Mouse (Mus musculus) heart, embryonic 16.5 days (tissue): ENCODE results near the gene Wipf2. TPM values are rescaled to one million over a fixed set of nuclear protein-coding genes. Genes with fewer than 3 reads are reported as not detected.

ENCODE experiments used
- ATAC-seq: fragments of 200-750 bp; cut with Nextera tagmentation; replicated peaks from 2 replicates; pipeline ENCODE4 v1.8.0; 2017; ENCODE audit warnings: moderate number of reproducible peaks; ENCODE audit not compliant: insufficient read depth, low FRiP score; ENCODE audit errors: extremely low read depth
- H3K27ac ChIP-seq: fragments of 300-500 bp; sonication (generic); 2 replicates; pipeline ENCODE4 v1.5.1; 2014; ENCODE audit warnings: mild to moderate bottlenecking, low read length, control low read depth, moderate library complexity
- H3K27me3 ChIP-seq: fragments of 300-500 bp; sonication (generic); 2 replicates; pipeline ENCODE4 v1.6.1; 2014; ENCODE audit warnings: low read length, mixed read lengths; ENCODE audit not compliant: control insufficient read depth, insufficient read depth
- H3K36me3 ChIP-seq: fragments of 300-500 bp; sonication (generic); 2 replicates; pipeline ENCODE4 v1.6.1; 2014; ENCODE audit not compliant: control insufficient read depth, insufficient read depth
- H3K4me1 ChIP-seq: fragments of 300-500 bp; sonication (generic); 2 replicates; pipeline ENCODE4 v1.6.1; 2014; ENCODE audit warnings: low read length, mixed read lengths; ENCODE audit not compliant: control insufficient read depth, insufficient read depth
- H3K4me2 ChIP-seq: fragments of 300-500 bp; sonication (generic); 2 replicates; pipeline ENCODE4 v1.6.1; 2014; ENCODE audit warnings: low read depth, mild to moderate bottlenecking, control low read depth, low read length
- H3K4me3 ChIP-seq: fragments of 300-500 bp; sonication (generic); 2 replicates; pipeline ENCODE4 v1.5.1; 2014; ENCODE audit warnings: mild to moderate bottlenecking, control low read depth, low read length
- H3K9ac ChIP-seq: fragments of 300-500 bp; sonication (generic); 2 replicates; pipeline ENCODE4 v1.6.1; 2014; ENCODE audit warnings: low read length, control low read depth
- H3K9me3 ChIP-seq: fragments of 300-500 bp; sonication (generic); replicated peaks from 2 replicates; pipeline ENCODE4 v1.6.1; 2016; ENCODE audit warnings: low read length; ENCODE audit not compliant: control insufficient read depth
- WGBS: fragments of 180-500 bp; shearing (Covaris S2); extraction: QIAGEN DNeasy Blood & Tissue Kit; methylation state at CpG from one replicate; pipeline ENCODE4 v1.1.7; 2014; 5-methylcytosine and 5-hydroxymethylcytosine counted together
- polyA plus RNA-seq: library from polyadenylated mRNA; unstranded; fragments of >200 nt; fragmentation: Nextera tagmentation; extraction: Ambion mirVana; gene quantifications from 2 replicates; pipeline ENCODE4 v1.2.1, GENCODE M21; 2015

Gene Wipf2
- polyA plus RNA-seq, 1 experiment from 2014 or later, result 3.4 TPM

GRCm38 (mm10) chr11:98941341-98941825 lies 77.9 kb downstream of the Wipf2 start:
- H3K27me3 ChIP-seq, result no peaks in the 10 kb centered on the region
- H3K4me2 ChIP-seq, result peak overlapping the region; percentile 96
- H3K27ac ChIP-seq, result peak overlapping the region; percentile 100
- H3K9ac ChIP-seq, result peak overlapping the region; percentile 93
- 2% methylated on average over 12 of the region's 12 CpGs for WGBS
- H3K9me3 ChIP-seq, result no peaks in the 10 kb centered on the region
- peak overlapping the region; percentile 92 for H3K4me3 ChIP-seq
- peak; percentile 30; the same call in 1 of the 2 replicates for ATAC-seq
- peaks cover 88% of the 10 kb centered on the region for H3K4me1 ChIP-seq
- H3K36me3 ChIP-seq, result no peaks in the 10 kb centered on the region

DNA sequence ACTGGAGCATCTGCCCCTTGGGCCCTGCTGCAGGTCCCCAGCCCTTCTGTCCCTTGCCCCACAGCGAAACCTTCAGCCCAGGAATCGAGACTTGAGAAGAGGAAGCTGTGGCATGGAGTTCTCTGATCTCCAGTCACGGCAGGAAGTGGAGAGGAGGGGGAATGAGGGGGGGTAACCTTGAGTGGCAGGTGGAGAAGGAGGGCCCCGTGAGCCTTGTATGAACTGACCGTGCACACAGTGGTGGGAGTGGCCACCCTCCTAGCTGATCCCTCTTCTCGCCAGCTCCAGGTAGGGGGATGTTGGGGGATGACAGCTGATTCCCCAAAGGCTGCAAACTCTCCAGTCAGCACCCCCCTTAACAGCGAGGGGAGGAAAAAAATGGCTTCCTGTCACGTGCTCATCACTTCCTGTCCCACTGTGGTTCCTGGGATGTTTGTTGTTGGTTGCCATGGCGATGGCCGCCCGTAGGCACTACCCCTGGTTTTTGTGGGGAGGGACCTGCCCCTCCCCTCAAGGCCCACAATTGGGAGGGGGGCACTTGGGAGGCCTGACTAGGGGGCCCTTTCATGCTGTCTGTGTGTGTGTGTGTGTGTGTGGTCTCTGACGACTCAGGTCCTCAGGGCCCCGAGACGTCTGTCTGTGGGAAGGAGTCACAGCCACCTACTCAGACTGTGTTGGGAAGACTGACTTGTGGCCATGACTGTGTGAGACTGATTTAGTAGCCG lies 78.5 kb downstream of the Wipf2 start:
- Histone ChIP-seq H3K4me2 (peak overlapping the region; percentile 96), H3K4me1 (peaks cover 83% of the 10 kb centered on the region), H3K27me3 (no peaks in the 10 kb centered on the region), H3K4me3 (peak overlapping the region; percentile 92), H3K36me3 (no peaks in the 10 kb centered on the region), H3K9ac (peak overlapping the region; percentile 93), H3K9me3 (no peaks in the 10 kb centered on the region), H3K27ac (peak overlapping the region; percentile 100)
- 1% methylated on average over 14 of the region's 15 CpGs for WGBS
- peak; percentile 6 for ATAC-seq

- H3K36me3 ChIP-seq, result no peaks in the 10 kb centered on the region
- H3K4me1 ChIP-seq, result peaks cover 88% of the 10 kb centered on the region
- H3K4me2 ChIP-seq, result peak overlapping the region; percentile 96
- no peaks in the 10 kb centered on the region for H3K27me3 ChIP-seq
- no peaks in the 10 kb centered on the region for H3K9me3 ChIP-seq
- H3K27ac ChIP-seq, result peak overlapping the region; percentile 100
- peak overlapping the region; percentile 92 for H3K4me3 ChIP-seq
- peak overlapping the region; percentile 93 for H3K9ac ChIP-seq
- WGBS, result 15% methylated on average over 3 of the region's 3 CpGs
- 0 out of 2 replicates have a peak, but pooled peaks have one; percentile 0 for ATAC-seq
These were observed 79.1 kb downstream of the Wipf2 start for GRCm38 (mm10) chr11:98942555-98942922.

- 38% methylated on average over 8 of the region's 8 CpGs for whole genome bisulfite sequencing
- H3K36me3 ChIP-seq, result no peaks in the 10 kb centered on the region
- H3K4me1 ChIP-seq, result peaks cover 93% of the 10 kb centered on the region
- peak overlapping the region; percentile 100 for H3K27ac ChIP-seq
- peak; percentile 45 for ATAC-seq
- H3K4me2 ChIP-seq, result peak overlapping the region; percentile 96
- H3K27me3 ChIP-seq, result no peaks in the 10 kb centered on the region
- H3K9me3 ChIP-seq, result no peaks in the 10 kb centered on the region
- H3K4me3 ChIP-seq, result peak overlapping the region; percentile 5; the same call in 1 of the 2 replicates
- peak overlapping the region; percentile 93 for H3K9ac ChIP-seq
These were observed 79.6 kb downstream of the Wipf2 start for GRCm38 (mm10) chr11:98942923-98943641.

DNA sequence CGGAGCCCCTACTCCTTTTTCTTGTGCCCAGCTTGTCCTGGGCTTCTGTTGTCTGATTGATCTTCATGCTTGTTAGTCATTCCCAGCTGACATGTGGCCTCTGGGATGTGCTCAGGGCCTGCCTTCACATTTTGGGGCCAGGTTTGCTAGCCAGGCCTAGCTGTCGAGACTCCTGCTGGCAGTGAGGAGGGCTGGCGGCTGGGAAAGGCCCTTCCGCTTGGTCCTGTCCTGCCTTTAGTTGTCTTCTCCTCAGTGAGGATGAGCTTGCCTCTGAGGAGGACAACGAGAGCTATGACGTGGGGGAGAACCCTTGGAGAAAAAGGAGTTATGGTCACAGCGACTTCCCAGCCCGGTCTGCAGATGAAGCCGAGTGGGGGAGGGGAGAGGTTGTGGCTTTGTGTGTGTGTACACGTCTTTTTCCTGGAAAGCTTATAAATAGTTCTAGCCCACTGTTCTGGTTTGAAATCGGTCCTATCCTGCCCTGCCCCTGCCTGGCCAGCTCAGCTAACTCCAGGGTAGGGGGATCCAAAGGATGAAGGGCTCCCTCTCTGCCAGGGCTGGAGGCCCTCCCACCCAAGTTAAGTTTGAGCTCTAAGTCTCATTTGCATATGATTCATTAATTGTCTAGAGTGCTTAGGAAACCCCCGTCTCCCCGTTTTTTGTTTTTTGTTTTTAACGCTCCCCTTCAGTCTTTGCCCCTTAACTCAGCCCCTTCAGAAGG lies 80.5 kb downstream of the Wipf2 start:
- Histone ChIP-seq H3K9ac (peak overlapping the region; percentile 93), H3K36me3 (no peaks in the 10 kb centered on the region), H3K27me3 (no peaks in the 10 kb centered on the region), H3K27ac (peak overlapping the region; percentile 100), H3K4me2 (peak overlapping the region; percentile 96), H3K4me1 (peaks cover 93% of the 10 kb centered on the region), H3K4me3 (peak overlapping the region; percentile 5; the same call in 1 of the 2 replicates), H3K9me3 (no peaks in the 10 kb centered on the region)
- ATAC-seq, result no peak
- 28% methylated on average over 14 of the region's 14 CpGs for WGBS

DNA sequence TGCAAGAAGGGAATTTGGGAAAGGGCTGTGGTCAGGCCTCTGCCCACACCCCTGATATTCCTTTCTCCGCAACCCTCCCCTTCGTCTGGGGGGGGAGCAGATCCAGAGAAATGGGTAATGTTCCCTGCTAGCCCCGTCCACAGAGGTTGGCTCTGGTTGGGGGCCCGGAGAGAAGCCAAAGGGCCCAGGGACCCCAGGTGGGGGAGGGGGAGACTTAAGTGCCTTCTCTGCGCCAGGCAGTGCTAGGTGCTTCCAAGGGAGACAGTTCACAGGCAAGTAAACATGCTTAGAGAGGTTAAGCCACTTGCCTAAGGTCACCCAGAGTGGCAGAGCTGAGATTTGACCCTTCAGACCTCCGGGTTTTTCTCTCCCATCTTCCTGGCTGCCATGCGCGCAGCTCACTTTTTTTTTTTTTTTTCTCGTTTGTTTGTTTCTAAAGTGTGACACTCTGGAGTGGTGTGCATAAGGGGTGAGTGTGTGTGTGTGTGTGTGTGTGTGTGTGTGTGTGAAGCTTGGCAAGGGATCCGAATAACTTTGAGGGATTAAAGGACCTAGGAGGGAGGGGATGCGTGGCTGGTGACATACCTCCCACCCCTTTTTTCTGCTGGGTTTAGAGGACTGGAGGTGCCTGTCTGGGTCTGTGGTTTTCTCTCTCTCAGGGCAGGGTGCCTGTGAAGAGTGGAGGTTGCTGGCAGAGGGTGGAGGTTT lies 81.6 kb downstream of the Wipf2 start:
- Histone ChIP-seq H3K9ac (peak overlapping the region; percentile 70), H3K27ac (peak overlapping the region; percentile 55), H3K4me2 (peak overlapping the region; percentile 21), H3K4me3 (no peak overlapping the region), H3K4me1 (peaks cover 93% of the 10 kb centered on the region), H3K36me3 (no peaks in the 10 kb centered on the region), H3K9me3 (no peaks in the 10 kb centered on the region), H3K27me3 (no peaks in the 10 kb centered on the region)
- ATAC-seq, result no peak
- WGBS, result 37% methylated on average over 11 of the region's 11 CpGs

- WGBS, result 33% methylated on average over 3 of the region's 3 CpGs
These were observed 82.2 kb downstream of the Wipf2 start for GRCm38 (mm10) chr11:98945605-98945977.

DNA sequence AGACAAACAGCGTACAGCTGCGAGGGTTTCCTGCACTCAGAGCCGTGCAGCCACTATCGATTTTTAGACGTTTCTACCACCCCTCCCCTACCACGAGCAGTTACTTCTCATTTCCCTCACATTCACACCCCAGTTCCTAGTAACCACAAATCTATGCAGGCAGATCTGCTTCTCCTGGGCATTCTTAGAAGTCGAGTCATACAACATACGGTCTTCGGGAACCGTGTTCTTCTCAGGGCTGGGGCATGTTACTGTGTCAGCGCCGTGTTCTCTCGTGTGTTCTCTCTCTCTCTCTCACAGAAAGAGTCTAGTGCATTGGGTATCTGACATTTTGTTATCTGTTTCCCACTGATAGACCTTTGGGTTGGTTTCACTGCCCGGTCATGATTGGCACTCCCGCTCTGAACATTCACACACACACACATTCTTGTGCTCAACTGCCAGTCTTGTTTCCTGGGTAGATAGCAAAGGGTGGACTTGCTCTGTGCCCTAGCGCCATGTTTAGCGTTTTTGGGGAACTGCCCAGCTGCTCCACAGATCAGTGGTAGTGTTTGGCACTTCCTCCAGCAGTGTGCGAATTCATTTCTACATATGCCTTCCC lies 84.6 kb downstream of the Wipf2 start:
- H3K27ac ChIP-seq, result peak overlapping the region; percentile 54
- no peaks in the 10 kb centered on the region for H3K27me3 ChIP-seq
- no peak for ATAC-seq
- no peak overlapping the region for H3K9ac ChIP-seq
- H3K9me3 ChIP-seq, result no peaks in the 10 kb centered on the region
- H3K4me3 ChIP-seq, result no peak overlapping the region
- H3K4me1 ChIP-seq, result peaks cover 91% of the 10 kb centered on the region
- no peaks in the 10 kb centered on the region for H3K36me3 ChIP-seq
- WGBS, result 44% methylated on average over 18 of the region's 18 CpGs
- peak overlapping the region; percentile 8 for H3K4me2 ChIP-seq

More at GRCm38 (mm10) chr11:98945605-98945977, 82.2 kb downstream of the Wipf2 start:
- no peak for ATAC-seq
- no peaks in the 10 kb centered on the region for H3K27me3 ChIP-seq
- no peaks in the 10 kb centered on the region for H3K36me3 ChIP-seq
- H3K9me3 ChIP-seq, result no peaks in the 10 kb centered on the region
- H3K9ac ChIP-seq, result peak overlapping the region; percentile 10
- peaks cover 93% of the 10 kb centered on the region for H3K4me1 ChIP-seq
- H3K4me3 ChIP-seq, result no peak overlapping the region
- peak overlapping the region; percentile 55 for H3K27ac ChIP-seq
- H3K4me2 ChIP-seq, result peak overlapping the region; percentile 2; the same call in 1 of the 2 replicates
